Mouse (Mus musculus) c-Kit-negative CD71-positive TER-119-positive erythroid progenitor cells, embryonic 14.5 days (primary cell): ENCODE results near the gene E430018J23Rik.
"Not testable (repeated sequence)": the region's sequence is repeated elsewhere in the genome, so short reads cannot be mapped to it uniquely, and the experiment has no call there.

Source experiments
- DNase-seq: peaks from one replicate; pipeline ENCODE4 v3.0.0-alpha.2; 2013; ENCODE audit warnings: low read depth, low spot score

E430018J23Rik gene

GRCm38 (mm10) chr7:127393157-127393943, at the start of gene E430018J23Rik:
E430018J23Rik (minus strand) TSS chr7:127393629.
- peak; percentile 72 for DNase-seq

- no peak for DNase-seq
These were observed 44.3 kb upstream of the E430018J23Rik start for GRCm38 (mm10) chr7:127437724-127438123.

GRCm38 (mm10) chr7:127435206-127435605, 41.8 kb upstream of the E430018J23Rik start:
- no peak for DNase-seq

- no peak for DNase-seq
These were observed 32.9 kb upstream of the E430018J23Rik start for GRCm38 (mm10) chr7:127426354-127426753.

GRCm38 (mm10) chr7:127425911-127426310, 32.5 kb upstream of the E430018J23Rik start:
- no peak for DNase-seq

- no peak for DNase-seq
These were observed 31.9 kb upstream of the E430018J23Rik start for GRCm38 (mm10) chr7:127425291-127425690.

GRCm38 (mm10) chr7:127422247-127422646, 28.8 kb upstream of the E430018J23Rik start:
- DNase-seq, result peak; percentile 28

GRCm38 (mm10) chr7:127421388-127422191, 28.2 kb upstream of the E430018J23Rik start, which contains the start of gene Zfp688:
Zfp688 (minus strand) TSS chr7:127422068.
- DNase-seq, result peak; percentile 81

GRCm38 (mm10) chr7:127411418-127411817, 18.0 kb upstream of the E430018J23Rik start:
- DNase-seq, result no peak

- not testable (repeated sequence) for DNase-seq
These were observed 12.9 kb upstream of the E430018J23Rik start, which contains the start of gene Zfp764 for GRCm38 (mm10) chr7:127406002-127406987. Zfp764 (minus strand) TSS chr7:127406822.

- not testable (repeated sequence) for DNase-seq
These were observed 10.7 kb upstream of the E430018J23Rik start for GRCm38 (mm10) chr7:127404101-127404500.

GRCm38 (mm10) chr7:127402980-127403379, 9.6 kb upstream of the E430018J23Rik start:
- no peak for DNase-seq

GRCm38 (mm10) chr7:127400355-127400754, 6.9 kb upstream of the E430018J23Rik start:
- DNase-seq, result no peak

GRCm38 (mm10) chr7:127393944-127394333, 510 bp upstream of the E430018J23Rik start:
- DNase-seq, result no peak

- DNase-seq, result no peak
These were observed 1.1 kb downstream of the E430018J23Rik start for GRCm38 (mm10) chr7:127392251-127392824.

- DNase-seq, result no peak
These were observed 1.9 kb downstream of the E430018J23Rik start for GRCm38 (mm10) chr7:127391538-127391937.

GRCm38 (mm10) chr7:127390306-127390705, 3.1 kb downstream of the E430018J23Rik start:
- no peak for DNase-seq

- DNase-seq, result not testable (repeated sequence)
These were observed 5.2 kb downstream of the E430018J23Rik start for GRCm38 (mm10) chr7:127388201-127388600.

GRCm38 (mm10) chr7:127386641-127387392, 6.6 kb downstream of the E430018J23Rik start, which contains the start of gene 9130019O22Rik:
9130019O22Rik (minus strand) TSS chr7:127387166.
- DNase-seq, result peak; percentile 84

GRCm38 (mm10) chr7:127385560-127385959, 7.9 kb downstream of the E430018J23Rik start:
- not testable (repeated sequence) for DNase-seq
